Mouse (Mus musculus): ENCODE results near the gene Hsdl1. TPM values are rescaled to one million over a fixed set of nuclear protein-coding genes. Genes with fewer than 3 reads are reported as not detected.

Gene Hsdl1
- total RNA-seq, 2 experiments from 2014 or later = 52.3 to 53.2 TPM

- DNase-seq (ENCODE audit: low spot score in 2 of 2) = no peak
Measured at GRCm38 (mm10) chr8:119580441-119581161, 5.6 kb upstream of the Hsdl1 start.

GRCm38 (mm10) chr8:119579096-119579495, 4.1 kb upstream of the Hsdl1 start:
- DNase-seq (ENCODE audit: low spot score in 2 of 2) = no peak

- no peak for DNase-seq (ENCODE audit: low spot score in 2 of 2)
Measured at GRCm38 (mm10) chr8:119575366-119575726, 363 bp upstream of the Hsdl1 start.

- DNase-seq (ENCODE audit: low spot score in 2 of 2) = no peak
Measured at GRCm38 (mm10) chr8:119572411-119572810, 2.6 kb downstream of the Hsdl1 start.

DNA sequence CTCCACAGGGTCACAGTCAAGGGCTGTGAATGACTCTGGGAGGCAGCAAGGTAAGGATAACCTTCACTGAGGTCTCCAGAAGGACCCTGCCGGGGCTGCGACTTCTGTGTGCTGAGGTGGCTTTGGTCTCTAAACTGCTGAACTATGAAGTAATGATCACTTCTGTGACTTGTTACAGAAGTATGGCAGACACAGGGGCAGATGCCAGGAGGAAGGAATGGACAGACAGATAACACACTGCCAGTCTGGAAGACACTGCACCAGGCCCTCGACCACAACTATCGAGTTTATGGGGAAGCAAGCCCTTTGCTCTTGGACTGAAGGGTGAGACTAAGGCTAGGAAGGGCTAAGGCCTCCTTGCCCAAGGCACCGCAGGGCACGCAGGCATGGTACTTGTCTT, 3.8 kb downstream of the Hsdl1 start:
- no peak for DNase-seq (ENCODE audit: low spot score in 2 of 2)

GRCm38 (mm10) chr8:119569881-119570280, 5.1 kb downstream of the Hsdl1 start:
- DNase-seq (ENCODE audit: low spot score in 2 of 2) = no peak

DNA sequence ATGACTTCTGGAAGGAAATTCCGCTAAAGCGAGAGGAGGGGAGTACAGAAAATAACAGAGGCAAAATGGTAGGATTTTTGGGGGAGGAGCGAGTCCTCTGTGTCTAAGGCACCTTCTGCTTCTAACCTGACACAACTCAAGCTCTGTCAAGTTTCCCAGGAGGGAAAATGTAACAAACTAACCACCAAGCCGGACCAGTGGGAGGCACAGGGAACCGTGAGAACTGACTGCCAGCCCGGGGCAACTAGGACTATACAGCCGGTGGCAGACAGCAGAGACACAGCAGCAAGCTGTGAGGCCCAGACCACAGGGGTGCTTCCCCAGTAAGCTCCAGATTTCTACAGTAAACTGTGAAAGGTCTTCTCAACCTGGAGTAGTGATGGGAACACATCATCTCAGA, 6.0 kb downstream of the Hsdl1 start:
- no peak for DNase-seq (ENCODE audit: low spot score in 2 of 2)

GRCm38 (mm10) chr8:119568251-119568650, 6.7 kb downstream of the Hsdl1 start:
- no peak for DNase-seq (ENCODE audit: low spot score in 2 of 2)

GRCm38 (mm10) chr8:119566367-119566766, 8.6 kb downstream of the Hsdl1 start:
- DNase-seq (ENCODE audit: low spot score in 2 of 2) = no peak

DNA sequence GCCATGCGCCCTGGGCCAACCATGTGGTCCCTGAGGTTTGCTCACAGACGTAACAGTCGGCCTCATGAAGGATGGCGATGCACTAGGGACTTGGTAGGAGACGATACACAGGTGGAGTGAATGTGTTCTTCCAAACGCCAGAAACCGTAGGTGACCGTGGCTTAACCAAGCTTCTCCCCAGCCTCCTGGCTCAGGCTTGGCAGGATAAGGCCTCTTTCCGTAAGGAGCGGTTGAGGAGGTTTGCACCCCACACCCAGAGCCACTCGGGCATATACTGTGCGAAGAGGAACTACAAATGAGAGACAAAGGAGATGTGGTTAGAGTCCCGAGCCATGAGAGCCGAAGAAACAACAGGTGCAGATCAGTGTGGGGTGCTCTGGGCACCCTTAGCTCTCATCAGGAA, 11.1 kb downstream of the Hsdl1 start:
- no peak for DNase-seq (ENCODE audit: low spot score in 2 of 2)

- no peak for DNase-seq (ENCODE audit: low spot score in 2 of 2)
Measured at GRCm38 (mm10) chr8:119559402-119559720, 15.6 kb downstream of the Hsdl1 start.

DNA sequence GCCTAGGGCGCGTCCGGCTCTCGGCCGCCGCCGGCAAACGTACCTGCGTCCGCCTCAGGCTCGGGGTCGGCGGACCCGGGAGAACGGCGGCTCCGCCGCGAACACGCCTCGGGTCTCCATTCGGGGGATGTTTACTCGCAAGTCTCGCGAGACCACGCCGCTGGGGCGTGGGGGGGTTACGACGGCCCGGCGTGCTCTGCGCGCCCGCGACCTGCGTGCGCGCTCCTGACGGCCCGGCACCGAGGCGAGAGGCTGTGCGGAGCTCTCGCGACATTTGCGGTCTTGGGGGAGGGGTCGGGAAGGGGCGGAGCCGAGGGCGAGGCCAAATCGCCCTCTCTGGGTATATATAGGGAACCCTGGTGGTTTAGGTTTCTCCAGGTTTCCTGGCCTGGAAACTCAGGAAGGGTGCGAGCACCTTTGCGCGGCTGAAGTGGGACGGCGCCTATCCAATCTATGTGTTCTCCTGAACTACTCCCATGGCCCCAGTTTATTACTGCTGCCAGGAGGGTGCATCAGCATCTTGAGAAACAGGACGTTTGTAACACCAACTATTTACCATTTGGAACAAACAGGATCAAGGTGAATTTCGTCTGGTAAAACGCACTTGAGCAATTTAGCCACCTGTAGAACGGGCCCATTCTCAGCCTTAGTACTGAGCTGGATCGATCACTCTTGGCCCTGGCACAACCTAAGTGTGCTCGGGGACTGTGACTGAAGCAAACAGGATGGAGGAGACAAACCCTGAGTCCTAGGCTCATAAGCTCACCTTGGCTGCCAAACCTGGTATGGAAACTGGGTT, 16.2 kb downstream of the Hsdl1 start, which contains the start of gene Mbtps1:
Mbtps1 (minus strand) TSS at position 133 of the 799 bp plus-strand sequence.
- peak; percentile 97 to 99 for DNase-seq (ENCODE audit: low spot score in 2 of 2)

DNA sequence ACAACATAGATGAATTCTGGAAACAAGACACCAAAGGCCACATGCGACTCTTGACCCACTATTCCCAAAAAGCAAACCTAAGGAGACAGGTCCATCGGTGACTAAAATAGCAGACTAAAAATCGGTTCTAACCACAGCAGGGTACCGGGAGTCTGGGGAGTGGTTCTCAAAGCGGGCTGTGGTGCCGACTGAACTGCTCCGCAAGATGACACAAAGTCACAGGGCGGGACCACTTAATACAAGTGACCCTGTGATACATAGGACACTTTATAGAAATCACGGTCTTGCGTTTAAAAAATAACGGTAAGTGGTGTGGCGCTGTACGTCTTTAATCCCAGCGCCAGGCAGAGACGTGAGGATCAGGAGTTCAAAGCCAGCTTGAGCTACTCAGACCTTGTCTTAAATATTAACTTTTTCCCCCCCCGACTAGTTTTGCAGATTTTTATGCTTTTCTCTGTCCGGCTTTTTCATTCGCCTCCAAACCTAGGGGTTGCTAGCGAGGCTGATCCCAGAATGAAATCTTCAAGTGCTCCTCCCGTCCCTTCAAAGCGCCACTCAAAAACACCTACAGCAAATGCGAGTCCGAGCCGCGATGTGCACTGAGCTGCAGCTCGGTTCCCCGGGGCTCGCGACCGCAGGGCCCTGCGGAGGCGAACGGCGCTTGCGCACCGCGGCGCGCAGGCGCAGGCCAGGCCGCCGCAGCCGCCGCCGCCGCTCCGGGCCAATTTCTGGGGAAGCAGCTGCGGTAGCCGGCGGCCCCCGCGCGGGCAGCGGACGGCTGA, 17.0 kb downstream of the Hsdl1 start:
- DNase-seq (ENCODE audit: low spot score in 2 of 2) = peak; percentile 16 to 19

DNA sequence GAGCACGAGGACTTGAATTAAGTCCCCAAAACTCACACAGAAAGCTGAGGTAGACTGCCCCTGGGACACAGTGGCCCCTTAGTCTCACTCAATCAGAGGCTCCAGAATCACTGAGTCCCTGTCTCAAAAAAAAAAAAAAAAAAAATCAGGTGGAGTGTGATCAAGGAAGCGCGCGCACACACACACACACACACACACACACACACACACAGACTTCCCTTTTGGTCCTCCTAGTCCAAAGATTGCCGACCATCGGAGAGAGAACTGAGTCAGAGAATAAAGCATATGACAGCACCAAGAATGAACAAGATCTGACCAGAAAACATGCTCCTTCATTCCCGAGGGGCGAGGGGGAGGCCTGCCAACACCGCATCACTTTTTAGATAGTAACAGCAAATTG, 17.9 kb downstream of the Hsdl1 start:
- no peak for DNase-seq (ENCODE audit: low spot score in 2 of 2)

DNA sequence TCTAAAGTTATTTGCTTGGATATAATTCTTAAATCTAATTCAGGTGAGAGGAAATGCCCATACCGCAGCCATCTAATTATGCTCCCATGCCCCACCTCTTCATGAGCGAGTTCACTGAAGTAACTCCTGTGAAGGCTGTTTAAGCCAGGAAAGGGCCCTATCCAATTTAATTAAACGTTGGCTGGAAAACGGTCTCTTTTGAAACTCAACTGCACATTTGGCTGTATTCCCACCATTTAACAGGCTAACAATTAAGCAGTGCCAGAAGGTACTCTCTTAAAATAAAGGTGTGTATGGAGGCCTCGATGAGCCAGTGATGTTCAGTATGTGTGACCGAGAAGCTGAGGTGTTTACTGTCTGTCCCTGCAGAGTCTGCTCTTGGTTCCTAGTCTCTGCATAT, 19.1 kb downstream of the Hsdl1 start:
- DNase-seq (ENCODE audit: low spot score in 2 of 2) = no peak

GRCm38 (mm10) chr8:119552967-119553366, 22.0 kb downstream of the Hsdl1 start:
- DNase-seq (ENCODE audit: low spot score in 2 of 2) = no peak

DNA sequence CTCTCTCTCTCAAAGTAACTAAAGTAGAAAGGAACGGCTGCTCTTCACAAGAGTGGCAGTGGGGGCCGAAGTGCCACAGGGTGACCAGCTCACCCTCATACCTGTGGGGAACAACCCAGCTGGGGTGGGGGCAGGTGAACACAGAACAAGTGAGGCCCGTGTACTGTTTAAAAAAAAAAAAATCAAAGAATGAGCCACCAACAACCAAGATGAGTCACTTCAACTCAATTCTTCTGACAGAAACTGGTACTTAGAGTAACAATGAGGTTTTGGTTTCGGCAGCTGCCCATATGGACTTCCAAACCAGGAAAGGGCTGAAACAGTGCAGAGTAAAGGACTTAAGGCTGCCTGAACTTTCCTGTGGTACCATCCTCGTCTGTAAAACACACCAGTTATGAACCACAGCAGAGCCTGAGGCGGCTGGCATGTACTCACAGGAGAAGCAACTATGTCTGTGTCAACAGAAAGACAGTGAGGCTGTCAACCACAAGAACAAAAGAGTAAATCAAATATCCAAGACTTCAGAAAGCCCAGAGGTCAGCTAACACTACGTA, 26.3 kb downstream of the Hsdl1 start:
- no peak for DNase-seq (ENCODE audit: low spot score in 2 of 2)

DNA sequence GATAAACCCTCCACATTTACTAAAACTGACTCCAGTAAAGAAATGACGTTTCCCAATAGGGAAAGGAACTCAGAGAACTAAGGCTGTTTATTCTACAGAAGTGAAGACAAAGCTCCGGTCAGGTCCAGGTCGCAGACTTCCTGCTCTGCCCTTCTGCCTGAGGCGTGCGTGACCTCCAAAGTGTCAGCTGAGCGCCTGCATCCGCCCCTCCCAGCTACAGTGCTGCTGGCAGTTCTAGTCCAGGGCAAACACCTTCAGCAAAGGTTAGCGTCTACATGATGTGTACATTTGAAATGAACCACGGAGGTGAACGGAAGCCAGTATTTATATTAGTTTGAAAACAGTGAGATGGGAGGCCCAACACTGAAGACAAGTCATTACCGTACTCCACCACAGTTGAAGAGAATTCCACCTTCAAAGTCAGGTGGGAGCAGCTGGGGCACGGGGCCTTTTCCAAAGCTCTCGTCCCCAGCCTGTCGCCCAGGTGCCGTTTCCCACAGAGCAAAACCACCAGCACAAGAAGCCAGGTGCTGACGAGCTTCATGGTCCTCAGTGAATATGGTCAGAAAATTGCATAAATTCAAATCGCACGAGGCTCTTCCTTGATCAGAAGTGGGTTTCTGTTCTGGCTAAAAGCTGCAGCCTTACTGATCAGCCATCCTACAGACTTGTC, 27.8 kb downstream of the Hsdl1 start:
- DNase-seq (ENCODE audit: low spot score in 2 of 2) = no peak

- no peak for DNase-seq (ENCODE audit: low spot score in 2 of 2)
Measured at GRCm38 (mm10) chr8:119545791-119546190, 29.2 kb downstream of the Hsdl1 start.

- DNase-seq (ENCODE audit: low spot score in 2 of 2) = no peak
Measured at GRCm38 (mm10) chr8:119545180-119545579, 29.8 kb downstream of the Hsdl1 start.

- DNase-seq (ENCODE audit: low spot score in 2 of 2) = no peak
Measured at GRCm38 (mm10) chr8:119544606-119545005, 30.4 kb downstream of the Hsdl1 start.

Data from layer of hippocampus, postnatal 10 days (tissue).